Mouse (Mus musculus): ENCODE data around the gene Hs3st5.

- TF ChIP-seq CTCF (IDR thresholded peaks at IDR 0.05; ENCODE audit: control insufficient read depth, insufficient read depth, low read length) (no peak), POLR2A (IDR thresholded peaks at IDR 0.05; ENCODE audit: borderline replicate concordance, control insufficient read depth, low read depth, low read length) (no peak)
These were observed 13.0 kb upstream of the Hs3st5 start for GRCm38 (mm10) chr10:36493566-36493965.

Data from bone marrow, adult 2 months (tissue).